Mouse (Mus musculus): Measurements from ENCODE around the gene Pawr. TPM values are rescaled to one million over a fixed set of nuclear protein-coding genes. Genes with fewer than 3 reads are reported as not detected.

Gene Pawr
- polyA plus RNA-seq, 1 experiment from 2014 or later = 4.2 TPM

DNA sequence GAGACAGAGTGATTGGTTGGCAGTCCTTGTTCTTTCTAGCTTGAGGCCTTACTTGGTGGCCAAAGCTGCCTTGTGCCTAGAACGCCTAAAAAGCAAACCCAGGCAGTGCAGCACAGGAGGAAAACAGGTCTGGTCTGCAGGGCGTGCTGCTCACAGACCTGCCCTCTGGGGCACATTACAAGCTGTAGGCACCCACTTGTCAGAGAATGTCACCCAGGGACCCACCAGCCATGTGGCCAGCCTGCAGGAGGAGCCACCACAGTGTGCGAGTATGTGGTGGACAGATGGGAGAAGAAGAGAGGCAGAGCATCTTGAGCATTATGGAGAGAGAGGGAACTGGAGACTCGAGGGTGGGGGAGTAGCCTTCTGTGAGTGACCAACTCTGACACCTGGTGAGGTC, 70.8 kb downstream of the Pawr start:
- no peaks in the 10 kb centered on the region for H3K9me3 ChIP-seq (replicated peaks; ENCODE audit: control insufficient read depth, low read length)
- no peaks in the 10 kb centered on the region for H3K4me1 ChIP-seq (ENCODE audit: control insufficient read depth, insufficient read depth, low read length)
- H3K4me3 ChIP-seq (ENCODE audit: low read depth, low read length) = no peak overlapping the region
- H3K27ac ChIP-seq (ENCODE audit: low read depth, low read length) = no peak overlapping the region
- no peak for ATAC-seq
- no peak overlapping the region for H3K9ac ChIP-seq (ENCODE audit: low read length)
- WGBS = 84% methylated on average over 4 of the region's 4 CpGs
- no peaks in the 10 kb centered on the region for H3K27me3 ChIP-seq (replicated peaks; ENCODE audit: control insufficient read depth, insufficient read depth, low read length)
- no peaks in the 10 kb centered on the region for H3K36me3 ChIP-seq (ENCODE audit: control insufficient read depth, insufficient read depth, low read length)
- DNase-seq (ENCODE audit: low spot score) = no peak
- H3K4me2 ChIP-seq (ENCODE audit: low read length) = no peak overlapping the region

DNA sequence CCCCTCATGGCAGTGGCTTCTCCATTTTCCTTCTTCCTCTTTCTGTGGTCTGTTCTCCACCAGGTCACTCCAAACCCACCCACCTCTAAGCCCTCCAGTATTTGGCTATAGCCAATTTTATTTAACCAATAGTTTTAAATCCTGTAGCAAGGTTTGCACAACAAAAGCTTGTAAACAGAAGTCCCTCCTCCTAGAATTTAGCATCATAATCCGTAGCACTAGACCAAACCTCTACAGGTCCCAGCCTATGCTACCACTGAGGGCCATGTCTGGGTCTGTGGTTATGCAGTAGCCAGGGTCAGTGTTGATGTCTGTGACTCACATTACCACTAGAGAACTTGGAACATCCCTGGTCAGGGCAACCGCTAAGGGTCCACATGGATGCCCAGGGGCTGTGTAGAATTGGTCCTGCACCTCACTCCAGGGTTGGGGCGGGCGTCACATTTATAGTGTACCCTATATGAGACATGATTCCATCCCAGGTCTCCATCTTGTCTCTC, 71.5 kb downstream of the Pawr start:
- Histone ChIP-seq H3K4me2 (ENCODE audit: low read length) (no peak overlapping the region), H3K27me3 (replicated peaks; ENCODE audit: control insufficient read depth, insufficient read depth, low read length) (no peaks in the 10 kb centered on the region), H3K27ac (ENCODE audit: low read depth, low read length) (no peak overlapping the region), H3K9me3 (replicated peaks; ENCODE audit: control insufficient read depth, low read length) (no peaks in the 10 kb centered on the region), H3K9ac (ENCODE audit: low read length) (no peak overlapping the region), H3K4me3 (ENCODE audit: low read depth, low read length) (no peak overlapping the region), H3K4me1 (ENCODE audit: control insufficient read depth, insufficient read depth, low read length) (no peaks in the 10 kb centered on the region), H3K36me3 (ENCODE audit: control insufficient read depth, insufficient read depth, low read length) (no peaks in the 10 kb centered on the region)
- ATAC-seq (no peak), DNase-seq (ENCODE audit: low spot score) (no peak)
- 97% methylated on average over 4 of the region's 4 CpGs for WGBS

- H3K4me2 ChIP-seq (ENCODE audit: low read length) = no peak overlapping the region
- no peaks in the 10 kb centered on the region for H3K36me3 ChIP-seq (ENCODE audit: control insufficient read depth, insufficient read depth, low read length)
- H3K9me3 ChIP-seq (replicated peaks; ENCODE audit: control insufficient read depth, low read length) = no peaks in the 10 kb centered on the region
- H3K27me3 ChIP-seq (replicated peaks; ENCODE audit: control insufficient read depth, insufficient read depth, low read length) = no peaks in the 10 kb centered on the region
- DNase-seq (ENCODE audit: low spot score) = no peak
- no peaks in the 10 kb centered on the region for H3K4me1 ChIP-seq (ENCODE audit: control insufficient read depth, insufficient read depth, low read length)
- no peak overlapping the region for H3K9ac ChIP-seq (ENCODE audit: low read length)
- no peak overlapping the region for H3K4me3 ChIP-seq (ENCODE audit: low read depth, low read length)
- 91% methylated on average over 9 of the region's 9 CpGs for WGBS
- H3K27ac ChIP-seq (ENCODE audit: low read depth, low read length) = no peak overlapping the region
- ATAC-seq = no peak
These were observed 72.2 kb downstream of the Pawr start for GRCm38 (mm10) chr10:108404087-108404486.

DNA sequence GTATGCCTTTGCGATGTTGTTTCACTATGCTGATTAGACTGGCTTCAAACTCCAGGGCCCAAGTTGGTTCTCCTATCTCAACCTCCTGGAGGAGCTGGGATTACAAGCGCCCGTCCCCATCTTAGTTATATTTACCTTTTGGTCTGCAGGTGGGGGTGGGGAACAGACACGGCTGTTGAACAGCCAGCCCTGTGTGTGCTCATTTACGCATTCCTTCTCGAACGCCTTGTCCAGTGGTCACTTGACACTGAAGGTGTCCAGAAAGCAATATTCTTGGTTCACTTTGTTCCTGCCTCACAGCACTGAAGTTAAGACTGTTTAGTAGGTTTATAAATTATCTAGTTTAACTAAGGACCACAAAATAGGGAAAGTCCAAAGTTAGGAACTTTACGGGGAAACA, 73.2 kb downstream of the Pawr start:
- DNase-seq (ENCODE audit: low spot score) = no peak
- Histone ChIP-seq H3K36me3 (ENCODE audit: control insufficient read depth, insufficient read depth, low read length) (no peaks in the 10 kb centered on the region), H3K4me1 (ENCODE audit: control insufficient read depth, insufficient read depth, low read length) (no peaks in the 10 kb centered on the region), H3K27me3 (replicated peaks; ENCODE audit: control insufficient read depth, insufficient read depth, low read length) (no peaks in the 10 kb centered on the region), H3K27ac (ENCODE audit: low read depth, low read length) (no peak overlapping the region), H3K4me2 (ENCODE audit: low read length) (no peak overlapping the region), H3K9ac (ENCODE audit: low read length) (no peak overlapping the region), H3K9me3 (replicated peaks; ENCODE audit: control insufficient read depth, low read length) (no peaks in the 10 kb centered on the region), H3K4me3 (ENCODE audit: low read depth, low read length) (no peak overlapping the region)
- no peak for ATAC-seq
- WGBS = 84% methylated on average over 8 of the region's 8 CpGs

DNA sequence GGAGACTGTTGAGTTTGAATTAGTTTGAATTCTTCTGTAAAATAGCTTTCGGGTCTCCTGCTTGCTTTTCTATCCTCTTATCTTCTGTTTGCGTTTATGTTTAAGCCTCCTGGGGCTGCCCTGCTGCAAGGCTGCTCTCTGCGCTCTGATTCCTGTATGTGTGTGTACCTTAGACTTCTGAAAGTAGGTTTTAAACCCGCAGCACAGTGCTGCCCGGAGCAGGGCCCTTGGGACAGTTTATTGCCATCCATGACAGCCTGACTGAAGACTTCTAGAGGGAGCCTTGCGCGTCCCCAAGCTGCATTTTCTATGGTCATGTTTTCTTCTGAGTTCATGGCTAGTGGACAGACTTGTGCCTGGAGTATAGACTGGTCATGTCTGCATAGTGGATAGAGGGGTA, 74.0 kb downstream of the Pawr start:
- H3K9me3 ChIP-seq (replicated peaks; ENCODE audit: control insufficient read depth, low read length) = no peaks in the 10 kb centered on the region
- H3K36me3 ChIP-seq (ENCODE audit: control insufficient read depth, insufficient read depth, low read length) = no peaks in the 10 kb centered on the region
- DNase-seq (ENCODE audit: low spot score) = no peak
- H3K4me2 ChIP-seq (ENCODE audit: low read length) = no peak overlapping the region
- no peak overlapping the region for H3K27ac ChIP-seq (ENCODE audit: low read depth, low read length)
- no peaks in the 10 kb centered on the region for H3K4me1 ChIP-seq (ENCODE audit: control insufficient read depth, insufficient read depth, low read length)
- WGBS = 88% methylated on average over 7 of the region's 7 CpGs
- H3K27me3 ChIP-seq (replicated peaks; ENCODE audit: control insufficient read depth, insufficient read depth, low read length) = no peaks in the 10 kb centered on the region
- H3K9ac ChIP-seq (ENCODE audit: low read length) = no peak overlapping the region
- no peak overlapping the region for H3K4me3 ChIP-seq (ENCODE audit: low read depth, low read length)
- ATAC-seq = no peak

- DNase-seq (ENCODE audit: low spot score) (no peak), ATAC-seq (no peak)
- Histone ChIP-seq H3K9me3 (replicated peaks; ENCODE audit: control insufficient read depth, low read length) (no peaks in the 10 kb centered on the region), H3K27me3 (replicated peaks; ENCODE audit: control insufficient read depth, insufficient read depth, low read length) (no peaks in the 10 kb centered on the region), H3K27ac (ENCODE audit: low read depth, low read length) (no peak overlapping the region), H3K4me1 (ENCODE audit: control insufficient read depth, insufficient read depth, low read length) (no peaks in the 10 kb centered on the region), H3K4me2 (ENCODE audit: low read length) (no peak overlapping the region), H3K4me3 (ENCODE audit: low read depth, low read length) (no peak overlapping the region), H3K36me3 (ENCODE audit: control insufficient read depth, insufficient read depth, low read length) (no peaks in the 10 kb centered on the region), H3K9ac (ENCODE audit: low read length) (no peak overlapping the region)
- WGBS = 91% methylated on average over 12 of the region's 12 CpGs
These were observed 75.2 kb downstream of the Pawr start for GRCm38 (mm10) chr10:108406798-108407754.

GRCm38 (mm10) chr10:108408025-108408424, 76.1 kb downstream of the Pawr start:
- H3K4me2 ChIP-seq (ENCODE audit: low read length) = no peak overlapping the region

GRCm38 (mm10) chr10:108408437-108408836, 76.5 kb downstream of the Pawr start:
- H3K9ac ChIP-seq (ENCODE audit: low read length) = no peak overlapping the region
- WGBS = 78% methylated on average over 6 of the region's 6 CpGs
- H3K27me3 ChIP-seq (replicated peaks; ENCODE audit: control insufficient read depth, insufficient read depth, low read length) = no peaks in the 10 kb centered on the region
- no peaks in the 10 kb centered on the region for H3K9me3 ChIP-seq (replicated peaks; ENCODE audit: control insufficient read depth, low read length)
- ATAC-seq (no peak), DNase-seq (ENCODE audit: low spot score) (no peak)
- no peaks in the 10 kb centered on the region for H3K4me1 ChIP-seq (ENCODE audit: control insufficient read depth, insufficient read depth, low read length)
- no peak overlapping the region for H3K27ac ChIP-seq (ENCODE audit: low read depth, low read length)
- H3K36me3 ChIP-seq (ENCODE audit: control insufficient read depth, insufficient read depth, low read length) = no peaks in the 10 kb centered on the region
- H3K4me2 ChIP-seq (ENCODE audit: low read length) = no peak overlapping the region
- no peak overlapping the region for H3K4me3 ChIP-seq (ENCODE audit: low read depth, low read length)

More at GRCm38 (mm10) chr10:108408025-108408424, 76.1 kb downstream of the Pawr start:
- Histone ChIP-seq H3K4me3 (ENCODE audit: low read depth, low read length) (no peak overlapping the region), H3K4me1 (ENCODE audit: control insufficient read depth, insufficient read depth, low read length) (no peaks in the 10 kb centered on the region), H3K36me3 (ENCODE audit: control insufficient read depth, insufficient read depth, low read length) (no peaks in the 10 kb centered on the region), H3K27me3 (replicated peaks; ENCODE audit: control insufficient read depth, insufficient read depth, low read length) (no peaks in the 10 kb centered on the region), H3K9me3 (replicated peaks; ENCODE audit: control insufficient read depth, low read length) (no peaks in the 10 kb centered on the region), H3K9ac (ENCODE audit: low read length) (no peak overlapping the region), H3K27ac (ENCODE audit: low read depth, low read length) (no peak overlapping the region)
- 54% methylated on average over 5 of the region's 5 CpGs for WGBS
- DNase-seq (ENCODE audit: low spot score) = no peak
- ATAC-seq = no peak

- Histone ChIP-seq H3K9me3 (replicated peaks; ENCODE audit: control insufficient read depth, low read length) (no peaks in the 10 kb centered on the region), H3K9ac (ENCODE audit: low read length) (no peak overlapping the region), H3K36me3 (ENCODE audit: control insufficient read depth, insufficient read depth, low read length) (no peaks in the 10 kb centered on the region), H3K4me3 (ENCODE audit: low read depth, low read length) (no peak overlapping the region), H3K4me2 (ENCODE audit: low read length) (no peak overlapping the region), H3K4me1 (ENCODE audit: control insufficient read depth, insufficient read depth, low read length) (no peaks in the 10 kb centered on the region), H3K27me3 (replicated peaks; ENCODE audit: control insufficient read depth, insufficient read depth, low read length) (no peaks in the 10 kb centered on the region), H3K27ac (ENCODE audit: low read depth, low read length) (no peak overlapping the region)
- DNase-seq (ENCODE audit: low spot score) (no peak), ATAC-seq (no peak)
- whole genome bisulfite sequencing = 82% methylated on average over 6 of the region's 6 CpGs
These were observed 77.1 kb downstream of the Pawr start for GRCm38 (mm10) chr10:108408986-108409385.
